Mouse (Mus musculus) lung, postnatal 14 days (tissue): ENCODE results near the gene Mdm2.
A peak's percentile ranks its signal among the peaks of the same experiment; 100 is the strongest.
"Not testable (repeated sequence)": the region's sequence is repeated elsewhere in the genome, so short reads cannot be mapped to it uniquely, and the experiment has no call there.

Source experiments
- DNase-seq: peaks from one replicate; pipeline ENCODE4 v3.0.0; 2021

The Mdm2 gene

GRCm38 (mm10) chr10:117711408-117711807, 850 bp upstream of the Mdm2 start:
- no peak for DNase-seq

GRCm38 (mm10) chr10:117709930-117710603, 491 bp downstream of the Mdm2 start:
- DNase-seq = peak; percentile 79

DNA sequence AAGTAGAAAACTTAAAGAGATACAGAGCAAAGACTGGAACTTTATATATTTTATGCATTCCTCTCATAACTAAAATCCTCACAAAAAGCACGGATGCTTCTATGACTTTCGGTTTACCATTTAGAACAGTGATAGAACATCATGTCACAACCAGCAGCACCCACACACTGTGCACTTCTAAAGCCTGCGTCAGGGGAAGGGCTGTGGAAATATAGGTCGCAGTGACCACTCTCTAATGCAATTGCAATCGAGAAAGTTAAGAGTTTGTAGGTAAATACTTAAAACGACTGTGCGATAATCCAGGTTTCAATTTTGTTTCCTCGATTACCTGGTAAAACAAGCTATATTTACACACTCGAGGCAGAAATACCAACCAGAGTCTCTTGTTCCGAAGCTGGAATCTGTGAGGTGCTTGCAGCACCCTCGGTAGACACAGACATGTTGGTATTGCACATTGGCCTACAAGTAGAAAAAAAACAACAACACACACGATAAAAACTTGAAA, 1.2 kb downstream of the Mdm2 start:
- DNase-seq = no peak

DNA sequence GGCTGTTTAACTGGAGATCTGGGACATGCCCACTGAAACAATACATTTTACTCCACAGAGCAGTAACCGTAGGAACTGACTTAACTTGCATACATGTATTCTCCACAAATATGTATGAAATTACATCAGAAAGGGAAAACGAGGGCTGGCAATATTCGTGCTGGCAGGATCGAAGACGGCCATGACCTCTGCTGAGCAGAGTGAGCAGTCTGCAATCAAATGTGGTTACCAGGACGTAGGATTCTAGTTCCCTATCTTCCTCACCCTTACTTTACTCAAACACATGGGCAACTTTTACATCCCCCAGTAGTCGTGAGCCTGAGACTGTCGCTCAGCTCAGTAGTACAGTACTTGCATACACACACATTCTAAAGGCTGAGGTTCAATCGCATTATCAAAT, 1.7 kb downstream of the Mdm2 start:
- DNase-seq = no peak

- DNase-seq = no peak
Measured at GRCm38 (mm10) chr10:117708376-117708775, 2.2 kb downstream of the Mdm2 start.

- no peak for DNase-seq
Measured at GRCm38 (mm10) chr10:117707114-117707838, 3.3 kb downstream of the Mdm2 start.

DNA sequence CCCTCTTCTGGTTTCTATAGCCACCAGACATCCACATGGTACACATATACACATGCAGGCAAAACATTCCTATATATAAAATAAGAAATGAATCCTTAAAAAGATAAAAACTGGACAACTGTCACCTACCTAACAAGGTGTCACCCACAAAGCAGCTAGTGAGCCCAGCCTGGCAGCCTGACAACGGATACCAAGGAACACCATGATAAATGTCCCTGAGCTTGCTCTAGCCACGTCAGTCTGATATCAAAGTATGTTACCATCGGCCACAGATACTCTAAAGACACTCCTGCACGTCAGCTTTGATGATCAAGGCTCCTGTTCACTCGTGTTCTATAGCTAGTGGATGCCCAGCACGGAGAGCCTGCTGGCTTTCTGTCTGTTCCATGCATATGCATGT, 4.1 kb downstream of the Mdm2 start:
- DNase-seq = no peak

GRCm38 (mm10) chr10:117705806-117706205, 4.8 kb downstream of the Mdm2 start:
- no peak for DNase-seq

DNA sequence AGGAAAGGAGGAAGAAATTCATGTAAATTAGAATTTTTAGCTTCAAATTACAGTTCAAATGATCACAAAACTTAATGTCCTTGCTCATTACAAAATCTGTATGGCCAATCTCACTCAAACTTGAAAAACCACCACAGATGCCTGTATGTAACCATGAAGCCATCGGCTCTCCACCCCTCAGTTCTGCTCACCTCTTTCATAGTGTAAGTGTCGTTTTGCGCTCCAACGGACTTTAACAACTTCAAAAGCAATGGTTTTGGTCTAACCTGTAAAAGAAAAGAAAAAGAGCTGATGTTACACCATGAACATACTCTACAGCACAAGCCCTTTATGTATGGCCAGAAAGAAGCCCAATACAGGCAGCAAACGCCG, 5.6 kb downstream of the Mdm2 start:
- no peak for DNase-seq

GRCm38 (mm10) chr10:117704314-117704963, 6.1 kb downstream of the Mdm2 start:
- DNase-seq = not testable (repeated sequence)

DNA sequence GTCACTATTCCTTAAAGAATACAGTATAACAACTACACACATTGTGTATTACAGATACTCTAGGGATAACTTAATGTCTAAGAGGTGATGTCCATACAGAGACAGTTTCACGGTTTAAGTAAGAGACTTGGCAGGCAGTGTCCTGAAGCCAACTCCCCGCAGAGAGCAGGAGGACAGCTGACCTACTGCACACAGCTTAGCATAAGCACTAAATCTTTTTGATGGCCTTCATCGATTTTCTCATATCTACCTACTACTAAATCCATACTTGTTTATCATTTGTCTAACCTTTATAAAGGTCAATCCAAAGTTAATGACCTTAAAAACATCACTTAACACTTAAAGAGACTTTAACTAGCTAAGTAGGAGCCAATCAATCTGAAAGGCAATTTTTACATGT, 7.1 kb downstream of the Mdm2 start:
- no peak for DNase-seq

GRCm38 (mm10) chr10:117702024-117702833, 8.3 kb downstream of the Mdm2 start:
- DNase-seq = no peak

- no peak for DNase-seq
Measured at GRCm38 (mm10) chr10:117701034-117701829, 9.3 kb downstream of the Mdm2 start.

DNA sequence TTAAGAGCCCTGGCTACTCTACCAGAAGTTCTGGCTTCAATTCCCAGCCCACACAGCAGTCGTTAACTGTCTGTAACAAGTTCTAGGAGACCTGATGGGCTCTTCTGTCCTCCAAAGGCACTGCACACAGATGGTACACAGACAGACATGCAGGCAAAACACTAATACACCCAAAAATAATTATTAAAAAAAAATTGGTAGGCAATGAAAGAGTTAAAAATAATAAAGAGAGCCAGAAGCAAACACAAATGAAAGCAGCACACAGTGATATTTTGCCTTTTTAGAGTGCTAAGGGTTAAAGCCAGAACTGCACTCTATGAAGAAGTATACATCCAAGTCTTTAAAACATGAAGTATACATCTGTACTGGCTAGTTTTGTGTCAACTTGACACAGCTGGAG, 10.1 kb downstream of the Mdm2 start:
- DNase-seq = no peak

DNA sequence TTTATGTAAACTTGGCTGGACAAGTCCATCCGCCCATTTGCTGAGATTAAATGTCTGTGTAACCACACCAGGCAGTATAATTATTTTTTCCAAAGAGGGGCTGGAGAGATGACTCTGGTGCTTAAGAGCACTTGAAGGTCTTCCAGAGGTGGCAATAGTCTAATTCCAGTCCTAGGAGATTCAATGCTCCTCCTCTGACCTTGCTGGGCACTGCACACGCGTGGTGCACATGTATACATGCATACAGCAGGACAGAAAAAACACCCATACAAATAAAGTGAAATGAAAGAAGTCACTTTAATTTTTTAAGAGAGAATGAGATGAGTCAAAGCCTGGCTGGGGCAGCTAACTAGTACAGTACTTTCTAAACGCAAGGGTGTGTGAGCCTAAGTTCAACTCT, 10.6 kb downstream of the Mdm2 start:
- no peak for DNase-seq

- DNase-seq = no peak
Measured at GRCm38 (mm10) chr10:117698313-117699138, 12.0 kb downstream of the Mdm2 start.

GRCm38 (mm10) chr10:117697561-117698115, 12.9 kb downstream of the Mdm2 start:
- DNase-seq = no peak

DNA sequence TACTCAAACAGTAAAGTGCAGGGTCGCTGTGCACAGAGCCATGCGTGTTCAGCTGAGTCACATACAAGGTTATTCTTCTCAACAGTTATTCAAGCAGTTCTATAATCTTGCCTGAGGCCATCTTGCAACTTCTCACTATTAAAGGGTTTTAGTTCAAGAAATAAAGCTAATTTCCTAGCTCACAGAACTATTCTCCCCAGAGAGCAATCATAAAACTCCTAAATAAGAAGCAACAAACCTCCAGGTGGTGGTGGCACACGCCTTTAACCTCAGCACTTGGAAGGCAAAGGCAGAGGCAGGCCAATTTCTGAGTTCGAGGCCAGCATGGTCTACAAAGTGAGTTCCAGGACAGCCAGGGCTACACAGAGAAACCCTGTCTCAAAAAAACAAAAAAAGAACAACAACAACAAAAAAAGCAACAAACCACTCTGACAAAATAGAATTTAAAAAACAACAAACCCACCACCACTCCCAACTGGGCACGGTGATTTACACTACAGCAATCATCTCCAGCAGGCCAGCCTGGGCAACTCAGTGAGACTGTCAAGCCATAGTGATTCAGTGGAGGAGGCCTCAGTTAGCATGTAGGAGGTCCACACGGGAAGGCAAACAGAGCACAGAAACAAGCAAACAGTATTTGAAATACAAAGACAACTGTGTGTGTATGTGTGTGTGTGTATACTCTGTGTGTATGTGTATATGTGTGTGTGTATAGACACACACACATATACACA, 13.6 kb downstream of the Mdm2 start:
- no peak for DNase-seq

DNA sequence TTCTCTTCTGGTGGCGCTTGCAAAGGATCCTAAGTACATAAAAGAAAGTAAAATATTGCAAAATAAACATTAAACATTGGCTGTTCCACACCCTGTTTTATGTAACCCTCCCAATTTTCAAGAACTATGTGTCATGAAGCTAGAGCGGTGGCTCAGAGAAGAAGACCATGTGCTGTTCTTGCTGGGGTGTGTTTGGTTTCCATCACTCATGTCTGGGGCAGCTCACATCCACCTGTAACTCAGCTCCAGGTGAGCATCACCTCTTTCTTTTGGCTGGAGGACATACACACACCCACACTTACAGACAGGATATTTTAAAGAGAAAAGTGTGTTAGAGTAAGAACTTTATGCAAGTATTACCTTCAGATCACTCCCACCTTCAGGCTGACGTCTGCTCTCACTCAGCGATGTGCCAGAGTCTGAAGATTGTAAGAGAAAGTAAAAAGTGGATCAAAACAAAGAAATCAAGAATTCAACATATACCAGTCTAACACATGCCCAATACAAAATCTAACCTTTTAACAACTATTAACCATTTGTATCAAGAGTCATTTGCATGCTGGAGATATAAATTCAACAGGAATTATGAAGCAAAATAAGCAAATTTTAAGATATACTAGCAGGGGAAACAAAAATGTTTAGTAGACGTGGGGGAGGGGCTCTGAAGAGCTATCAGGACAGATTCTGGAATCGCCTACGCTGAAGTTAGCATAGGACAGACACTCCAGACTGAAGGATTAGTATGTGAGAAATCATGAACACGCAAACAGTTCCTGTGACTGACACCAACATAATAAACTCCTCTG, 14.3 kb downstream of the Mdm2 start:
- no peak for DNase-seq
